19 mouse cellular contexts compared by ENCODE assay signal in the genomic region with DNA sequence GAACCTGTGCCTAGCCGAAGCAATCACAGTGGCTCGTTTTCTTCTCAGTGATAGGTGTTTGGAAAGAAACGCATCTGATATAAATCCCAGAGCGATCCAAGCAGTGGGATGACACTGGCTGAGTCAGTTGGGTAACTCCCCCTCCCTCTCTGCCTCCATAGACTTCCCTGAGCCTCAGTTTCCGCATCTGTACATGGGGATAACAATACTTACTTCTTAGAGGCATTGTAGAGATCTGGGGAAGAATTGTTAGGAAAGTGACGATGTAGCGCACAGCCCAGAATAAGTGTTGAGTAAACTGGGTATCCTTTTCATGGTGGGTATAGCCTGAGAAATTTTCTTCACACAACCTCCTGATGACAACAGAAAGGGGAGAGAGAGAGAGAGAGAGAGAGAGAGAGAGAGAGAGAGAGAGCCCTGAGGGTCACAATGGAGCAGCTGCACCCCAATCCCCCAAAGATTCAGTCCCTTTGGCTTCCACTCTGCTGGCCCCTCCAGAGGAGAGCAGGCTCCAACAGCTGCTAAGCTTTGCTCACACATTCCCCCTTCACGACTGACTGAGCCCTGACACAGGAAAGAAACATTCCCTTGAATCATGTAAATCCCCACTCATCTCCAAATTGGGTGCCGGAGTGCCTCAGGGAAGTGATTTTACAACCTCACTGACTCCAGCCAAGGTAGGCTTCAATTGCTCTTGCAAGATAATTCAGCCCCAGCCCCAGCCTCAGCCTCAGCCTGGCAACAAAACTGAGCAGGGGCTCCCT. TPM values are rescaled to one million over a fixed set of nuclear protein-coding genes. Genes with fewer than 3 reads are reported as not detected.
DNase-seq lines count a peak whose midpoint lies in the region; ATAC-seq and TF ChIP-seq lines count a peak whose summit lies in the region.
"Had no signal": no experiment of that assay in that cellular context is flagged by ENCODE, and none has a peak within 500 bp of the region (broad histone marks: within the 10 kb centered on the region; RNA-seq: fewer than 3 reads in every experiment).

No protein-coding gene starts in this region.

- no peak for ATAC-seq in kidney, postnatal 0 days (replicated peaks; ENCODE audit: low FRiP score, low read depth)
- ATAC-seq in midbrain, embryonic 14.5 days (ENCODE audit: low FRiP score, low TSS enrichment), result no peak
- no peak for ATAC-seq in midbrain, postnatal 0 days (ENCODE audit: low FRiP score)
- no peak for ATAC-seq in forebrain, embryonic 11.5 days (replicated peaks; ENCODE audit: low FRiP score)

- H3K4me3 ChIP-seq in kidney, postnatal 0 days (replicated peaks; ENCODE audit: low read depth, low read length), result no peak overlapping the region
- H3K4me3 ChIP-seq in midbrain, embryonic 14.5 days (replicated peaks; ENCODE audit: low read depth, low read length), result no peak overlapping the region
- H3K4me3 ChIP-seq in midbrain, postnatal 0 days (ENCODE audit: low read depth, low read length), result no peak overlapping the region
- no peak overlapping the region for H3K4me3 ChIP-seq in forebrain, embryonic 11.5 days (ENCODE audit: low read depth, low read length)
- H3K4me3 ChIP-seq: embryonic facial prominence, embryonic 15.5 days; forebrain, embryonic 12.5 days; limb, embryonic 12.5 days; liver, embryonic 15.5 days had no signal

- TF ChIP-seq CTCF in kidney, postnatal 0 days (IDR thresholded peaks at IDR 0.05; ENCODE audit: low read depth), result no peak
- TF ChIP-seq CTCF in midbrain, postnatal 0 days (IDR thresholded peaks at IDR 0.05), result no peak

- H3K36me3 ChIP-seq in kidney, postnatal 0 days (ENCODE audit: insufficient read depth, low read length), result no peaks in the 10 kb centered on the region
- H3K36me3 ChIP-seq in midbrain, embryonic 14.5 days (ENCODE audit: control insufficient read depth, insufficient read depth, low read length), result no peaks in the 10 kb centered on the region
- H3K36me3 ChIP-seq in midbrain, postnatal 0 days (ENCODE audit: insufficient read depth, low read length), result no peaks in the 10 kb centered on the region
- no peaks in the 10 kb centered on the region for H3K36me3 ChIP-seq in forebrain, embryonic 11.5 days (ENCODE audit: control insufficient read depth, insufficient read depth, low read length)
- H3K36me3 ChIP-seq: embryonic facial prominence, embryonic 15.5 days; forebrain, embryonic 12.5 days; limb, embryonic 12.5 days; liver, embryonic 15.5 days had no signal

- H3K9ac ChIP-seq in kidney, postnatal 0 days (ENCODE audit: low read depth, low read length), result no peak overlapping the region
- H3K9ac ChIP-seq in midbrain, embryonic 14.5 days (replicated peaks; ENCODE audit: low read length), result no peak overlapping the region
- H3K9ac ChIP-seq in midbrain, postnatal 0 days (replicated peaks; ENCODE audit: low read length, poor library complexity, severe bottlenecking), result no peak overlapping the region
- H3K9ac ChIP-seq in forebrain, embryonic 11.5 days (ENCODE audit: low read length), result no peak overlapping the region
- H3K9ac ChIP-seq: embryonic facial prominence, embryonic 15.5 days; forebrain, embryonic 12.5 days; limb, embryonic 12.5 days; liver, embryonic 15.5 days had no signal

- 69% methylated on average over 9 of the region's 9 CpGs for WGBS in kidney, postnatal 0 days
- 69% methylated on average over 9 of the region's 9 CpGs for WGBS in midbrain, embryonic 14.5 days
- WGBS in midbrain, postnatal 0 days, result 70% methylated on average over 9 of the region's 9 CpGs
- 80% methylated on average over 9 of the region's 9 CpGs for WGBS in forebrain, embryonic 11.5 days

- H3K27me3 ChIP-seq in kidney, postnatal 0 days (ENCODE audit: insufficient read depth, low read length), result no peaks in the 10 kb centered on the region
- no peaks in the 10 kb centered on the region for H3K27me3 ChIP-seq in midbrain, embryonic 14.5 days (ENCODE audit: control insufficient read depth, insufficient read depth, low read length)
- H3K27me3 ChIP-seq in midbrain, postnatal 0 days (ENCODE audit: insufficient read depth, low read length), result no peaks in the 10 kb centered on the region
- H3K27me3 ChIP-seq in forebrain, embryonic 11.5 days (ENCODE audit: control insufficient read depth, insufficient read depth, low read length), result no peaks in the 10 kb centered on the region
- H3K27me3 ChIP-seq: embryonic facial prominence, embryonic 15.5 days; liver, embryonic 15.5 days had no signal

- no peak overlapping the region for H3K4me2 ChIP-seq in kidney, postnatal 0 days (ENCODE audit: low read length)
- H3K4me2 ChIP-seq in midbrain, embryonic 14.5 days (ENCODE audit: low read length), result no peak overlapping the region
- no peak overlapping the region for H3K4me2 ChIP-seq in midbrain, postnatal 0 days (ENCODE audit: low read depth, low read length, poor library complexity, severe bottlenecking)
- no peak overlapping the region for H3K4me2 ChIP-seq in forebrain, embryonic 11.5 days (ENCODE audit: low read depth, low read length, severe bottlenecking)
- H3K4me2 ChIP-seq: embryonic facial prominence, embryonic 15.5 days; forebrain, embryonic 12.5 days; limb, embryonic 12.5 days; liver, embryonic 15.5 days had no signal

- no peaks in the 10 kb centered on the region for H3K9me3 ChIP-seq in kidney, postnatal 0 days (replicated peaks; ENCODE audit: low read length)
- no peaks in the 10 kb centered on the region for H3K9me3 ChIP-seq in midbrain, embryonic 14.5 days (ENCODE audit: control insufficient read depth, low read length)
- no peaks in the 10 kb centered on the region for H3K9me3 ChIP-seq in midbrain, postnatal 0 days (ENCODE audit: low read length)
- no peaks in the 10 kb centered on the region for H3K9me3 ChIP-seq in forebrain, embryonic 11.5 days (ENCODE audit: control insufficient read depth, low read length)
- H3K9me3 ChIP-seq: embryonic facial prominence, embryonic 15.5 days; forebrain, embryonic 12.5 days; limb, embryonic 12.5 days; liver, embryonic 15.5 days had no signal

- DNase-seq in kidney, postnatal 0 days (ENCODE audit: low spot score), result peak; percentile 25
- DNase-seq in kidney, postnatal 10 days, result no peak
- DNase-seq in midbrain, embryonic 14.5 days, result peak; percentile 48
- no peak for DNase-seq in midbrain, postnatal 0 days (ENCODE audit: low spot score)
- DNase-seq in lung, postnatal 10 days, result peak; percentile 62
- DNase-seq in retina, embryonic 14.5 days (ENCODE audit: low spot score), result peak; percentile 29
- DNase-seq in forebrain, embryonic 11.5 days (ENCODE audit: low spot score), result no peak
- DNase-seq: cerebellum, adult 9-11 months; gastrocnemius, postnatal 14 days; kidney, adult 2 months; right cerebral cortex, postnatal 4 days; thymus, postnatal 25 days had no signal

- H3K4me1 ChIP-seq in kidney, postnatal 0 days (replicated peaks; ENCODE audit: insufficient read depth, low read length), result 0 out of 2 replicates have a peak, but pooled peaks cover 3% of the 10 kb centered on the region
- peaks cover 20% of the 10 kb centered on the region; the same call in 1 of the 2 replicates for H3K4me1 ChIP-seq in midbrain, embryonic 14.5 days (ENCODE audit: control insufficient read depth, insufficient read depth, low read length)
- H3K4me1 ChIP-seq in midbrain, postnatal 0 days (ENCODE audit: insufficient read depth, low read length), result peaks cover 3% of the 10 kb centered on the region; the same call in 1 of the 2 replicates
- no peaks in the 10 kb centered on the region; the same call in 1 of the 2 replicates for H3K4me1 ChIP-seq in forebrain, embryonic 11.5 days (replicated peaks; ENCODE audit: control insufficient read depth, insufficient read depth, low read length)
- H3K4me1 ChIP-seq: limb, embryonic 12.5 days; liver, embryonic 15.5 days had no signal

- no peak overlapping the region for H3K27ac ChIP-seq in kidney, postnatal 0 days
- H3K27ac ChIP-seq in midbrain, embryonic 14.5 days (replicated peaks; ENCODE audit: low read depth, low read length), result no peak overlapping the region
- H3K27ac ChIP-seq in midbrain, postnatal 0 days (ENCODE audit: low read depth, low read length), result no peak overlapping the region
- no peak overlapping the region for H3K27ac ChIP-seq in forebrain, embryonic 11.5 days (ENCODE audit: low read depth, low read length)
- H3K27ac ChIP-seq: embryonic facial prominence, embryonic 15.5 days; forebrain, embryonic 12.5 days; limb, embryonic 12.5 days; liver, embryonic 15.5 days had no signal

RNA-seq across cellular contexts. Expression of gene C8a, which starts 12.5 kb away (rescaled TPM):
- polyA plus RNA-seq in kidney, postnatal 0 days (2015; fragmentation: Nextera tagmentation; extraction: Ambion mirVana), result 0.09 and 0.37 TPM in 2 replicates
- 0.11 TPM in 1 of 2 replicates, not detected in the other for polyA plus RNA-seq in midbrain, embryonic 14.5 days (2014; fragmentation: Nextera tagmentation; extraction: Ambion mirVana)
- total RNA-seq in midbrain, postnatal 0 days (2014; rRNA removed), result not detected in 2 replicates
- polyA plus RNA-seq in midbrain, postnatal 0 days (2015; fragmentation: Nextera tagmentation; extraction: Ambion mirVana), result 0.04 and 0.06 TPM in 2 replicates
- not detected in 2 replicates for polyA plus RNA-seq in forebrain, embryonic 11.5 days (2014; fragmentation: Nextera tagmentation; extraction: Ambion mirVana)
- total RNA-seq: gastrocnemius, postnatal 14 days had no signal
- polyA plus RNA-seq: embryonic facial prominence, embryonic 15.5 days; forebrain, embryonic 12.5 days; heart, postnatal 0 days; limb, embryonic 12.5 days had no signal

RNA-seq across cellular contexts. Expression of gene Fyb2, which starts 24.6 kb away (rescaled TPM):
- 0.87 and 1.0 TPM in 2 replicates for polyA plus RNA-seq in kidney, postnatal 0 days (2015; fragmentation: Nextera tagmentation; extraction: Ambion mirVana)
- polyA plus RNA-seq in midbrain, embryonic 14.5 days (2014; fragmentation: Nextera tagmentation; extraction: Ambion mirVana), result 0.14 and 0.38 TPM in 2 replicates
- total RNA-seq in midbrain, postnatal 0 days (2014; rRNA removed), result 0.19 and 0.49 TPM in 2 replicates
- 0.28 and 0.38 TPM in 2 replicates for polyA plus RNA-seq in midbrain, postnatal 0 days (2015; fragmentation: Nextera tagmentation; extraction: Ambion mirVana)
- polyA plus RNA-seq in forebrain, embryonic 11.5 days (2014; fragmentation: Nextera tagmentation; extraction: Ambion mirVana), result 0.17 TPM in 1 of 2 replicates, not detected in the other
- polyA plus RNA-seq: heart, postnatal 0 days had no signal

RNA-seq across cellular contexts. Expression of gene Gm17662, which starts 31.6 kb away (rescaled TPM):
- not detected in 2 replicates for polyA plus RNA-seq in kidney, postnatal 0 days (2015; fragmentation: Nextera tagmentation; extraction: Ambion mirVana)
- polyA plus RNA-seq in midbrain, embryonic 14.5 days (2014; fragmentation: Nextera tagmentation; extraction: Ambion mirVana), result not detected in 2 replicates
- total RNA-seq in midbrain, postnatal 0 days (2014; rRNA removed), result not detected in 2 replicates
- polyA plus RNA-seq in midbrain, postnatal 0 days (2015; fragmentation: Nextera tagmentation; extraction: Ambion mirVana), result not detected in 2 replicates
- not detected in 2 replicates for polyA plus RNA-seq in forebrain, embryonic 11.5 days (2014; fragmentation: Nextera tagmentation; extraction: Ambion mirVana)
- total RNA-seq: adrenal gland, postnatal 4 days; gastrocnemius, postnatal 14 days; left cerebral cortex, adult 8-10 months had no signal
- polyA plus RNA-seq: embryonic facial prominence, embryonic 15.5 days; forebrain, embryonic 12.5 days; heart, postnatal 0 days; kidney, adult 2 months; limb, embryonic 12.5 days; liver, embryonic 15.5 days had no signal

Comparison
In these comparisons a context has a peak if more than half of its experiments do, and no peak if none do; other contexts are left out.
1. DNase-seq: peak in kidney, postnatal 0 days (single experiment), midbrain, embryonic 14.5 days (single experiment), lung, postnatal 10 days (single experiment) and retina, embryonic 14.5 days (single experiment); none in kidney, postnatal 10 days (single experiment), midbrain, postnatal 0 days (single experiment) and forebrain, embryonic 11.5 days (single experiment).